Mouse (Mus musculus) kidney, adult 2 months (tissue): ENCODE results near the gene Clca4b.

Source experiments
- CTCF ChIP-seq: fragments of 200-500 bp; conservative IDR thresholded peaks from 2 replicates; pipeline ENCODE4 v1.5.1; 2011; ENCODE audit warnings: low read depth, mild to moderate bottlenecking, control low read depth, low read length, moderate library complexity, mixed read lengths; ENCODE audit not compliant: insufficient read depth, insufficient read length
- POLR2A ChIP-seq: fragments of 200-500 bp; IDR thresholded peaks from one replicate; pipeline ENCODE4 v1.6.1; 2011; ENCODE audit warnings: low read depth, low read length, control low read depth

GRCm38 (mm10) chr3:144971553-144972270 lies 39.4 kb upstream of the Clca4b start:
- TF ChIP-seq POLR2A (no peak), CTCF (no peak)
